Mouse (Mus musculus) adrenal gland, adult (tissue): ENCODE measurements around the gene Mypn.
A peak's percentile ranks its signal among the peaks of the same experiment; 100 is the strongest.

Experiments
- DNase-seq, 2 experiments: peaks; one replicate each; pipeline ENCODE4 v3.0.0; 2022 to 2023; ENCODE audit warnings: low spot score in 1 of 2; ENCODE audit not compliant: inconsistent age in 2 of 2

Gene Mypn

DNA sequence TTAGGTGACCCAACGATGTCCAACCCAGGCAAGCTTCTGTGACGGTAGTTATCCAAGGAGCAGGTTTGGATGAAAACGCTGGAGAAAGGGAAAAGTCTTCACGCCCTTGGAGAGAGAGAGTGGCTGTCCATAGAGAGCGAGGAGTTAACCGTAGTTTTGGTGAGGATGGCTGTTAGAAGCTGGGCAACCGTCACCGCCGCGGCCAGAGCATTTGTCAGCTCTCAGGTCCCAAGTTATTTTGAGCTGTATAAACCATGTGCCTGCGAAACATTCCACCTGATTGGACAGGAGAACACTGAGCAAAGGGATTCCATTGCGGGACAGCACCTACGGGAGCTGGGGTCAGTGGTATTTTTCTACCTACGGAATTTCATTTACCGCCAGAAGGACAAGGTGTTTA, at the start of gene Mypn:
Gene Mypn (minus strand): TSS at position 225 of the 400 bp plus-strand sequence.
- no peak for DNase-seq

DNA sequence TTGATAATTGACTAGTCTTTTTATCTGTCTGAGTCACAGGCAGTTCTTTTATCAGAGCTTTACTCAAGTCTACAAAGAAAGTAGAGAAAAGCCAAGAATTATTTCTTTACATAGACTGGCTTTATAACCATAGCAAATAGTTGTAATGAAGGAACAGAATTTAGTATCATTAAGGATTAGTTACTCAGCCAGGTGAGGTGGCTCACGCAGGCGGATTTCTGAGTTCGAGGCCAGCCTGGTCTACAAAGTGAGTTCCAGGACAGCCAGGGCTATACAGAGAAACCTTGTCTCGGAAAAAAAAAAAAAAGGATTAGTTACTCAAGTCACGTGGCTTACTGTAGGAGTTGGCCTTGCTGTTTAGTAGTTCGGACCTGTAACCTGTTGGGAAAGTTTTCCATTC, 44.7 kb upstream of the Mypn start:
- no peak for DNase-seq

DNA sequence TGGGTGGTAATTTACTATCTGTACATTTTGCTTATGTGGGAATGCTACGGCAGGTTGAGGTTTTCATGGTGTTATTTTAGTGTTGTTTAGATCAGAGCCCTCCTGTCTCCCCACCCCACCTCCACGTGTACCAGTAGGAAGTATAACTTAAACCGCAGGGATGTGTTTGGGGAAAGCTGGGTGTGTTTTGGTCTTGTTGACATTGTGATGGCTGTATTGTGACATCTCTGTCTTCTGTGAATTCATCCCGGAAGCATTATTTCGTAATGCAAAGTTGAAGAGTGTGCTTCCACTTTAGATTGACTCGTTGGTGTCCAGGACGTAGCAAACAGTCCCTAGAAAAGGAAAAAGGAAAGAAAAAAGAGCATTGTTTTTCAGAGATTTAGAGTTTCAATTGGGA, 43.7 kb upstream of the Mypn start:
- peak in 1 of 2 experiments; percentile 70 for DNase-seq

DNA sequence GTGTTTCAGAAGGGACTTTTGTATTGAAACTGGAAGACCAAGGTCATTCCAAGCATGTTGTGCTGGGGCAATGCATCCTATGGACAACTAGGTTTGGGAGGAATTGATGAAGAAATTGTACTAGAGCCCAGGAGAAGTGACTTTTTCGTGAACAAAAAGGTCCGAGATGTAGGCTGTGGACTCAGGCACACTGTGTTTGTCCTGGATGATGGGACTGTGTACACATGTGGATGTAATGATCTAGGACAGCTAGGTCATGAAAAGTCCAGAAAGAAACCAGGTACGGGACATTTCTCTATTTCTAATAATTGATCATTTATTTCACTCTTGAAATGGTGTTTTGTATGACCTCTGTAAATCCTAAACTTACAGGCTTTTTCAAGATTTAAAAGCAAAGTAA, 42.1 kb upstream of the Mypn start:
- peak in 1 of 2 experiments; percentile 60 for DNase-seq

DNA sequence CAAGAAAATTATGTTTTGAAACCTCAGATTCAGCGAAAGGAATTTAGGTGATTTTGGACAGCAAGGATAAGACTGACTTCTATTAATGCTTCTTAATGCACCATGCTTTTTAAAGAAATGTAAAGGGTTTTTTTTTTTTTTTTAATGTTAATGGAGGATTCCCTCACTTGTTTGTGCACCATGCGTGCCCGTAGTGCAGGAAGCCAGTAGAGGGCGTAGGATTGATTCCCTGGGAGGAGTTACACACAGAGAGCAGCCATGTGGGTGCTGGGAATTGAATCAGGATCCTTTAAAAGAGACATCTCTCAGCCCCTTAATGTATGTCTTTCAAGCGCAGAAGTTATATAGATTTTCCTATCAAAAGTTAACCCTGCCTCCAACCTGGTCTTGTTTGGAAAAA, 41.0 kb upstream of the Mypn start:
- DNase-seq: peak in 1 of 2 experiments; percentile 81

DNA sequence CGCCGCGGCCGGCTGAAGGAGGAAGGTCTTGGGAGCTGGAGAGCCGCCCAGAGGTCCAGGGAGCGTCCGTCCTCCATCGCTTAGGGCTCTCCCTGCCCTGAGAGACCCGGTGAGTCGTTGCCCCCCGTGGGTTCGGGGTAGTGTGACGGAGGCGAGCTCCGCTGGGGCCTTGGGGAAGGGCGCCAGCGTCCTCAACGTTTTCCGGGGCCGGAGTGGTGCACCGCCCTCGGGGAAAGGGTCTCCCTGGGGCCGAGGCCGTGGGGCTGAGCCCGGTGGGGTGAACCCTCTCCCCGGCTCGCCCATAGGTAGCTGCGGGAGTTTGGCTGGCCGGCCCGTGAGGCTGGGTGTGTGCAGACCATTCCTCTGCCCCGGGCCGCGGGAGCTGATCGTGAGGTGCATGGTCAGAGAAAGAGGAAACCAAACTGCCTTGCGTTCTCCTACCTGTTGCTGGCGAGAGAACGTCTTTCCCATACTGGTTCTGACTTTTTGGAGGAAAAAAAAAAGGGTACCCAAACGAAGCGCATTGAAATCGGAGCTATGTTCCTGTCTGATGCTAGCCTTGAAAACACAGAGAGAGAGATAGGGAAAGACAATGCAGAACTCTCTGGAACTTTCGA, 40.4 kb upstream of the Mypn start:
- no peak for DNase-seq

DNA sequence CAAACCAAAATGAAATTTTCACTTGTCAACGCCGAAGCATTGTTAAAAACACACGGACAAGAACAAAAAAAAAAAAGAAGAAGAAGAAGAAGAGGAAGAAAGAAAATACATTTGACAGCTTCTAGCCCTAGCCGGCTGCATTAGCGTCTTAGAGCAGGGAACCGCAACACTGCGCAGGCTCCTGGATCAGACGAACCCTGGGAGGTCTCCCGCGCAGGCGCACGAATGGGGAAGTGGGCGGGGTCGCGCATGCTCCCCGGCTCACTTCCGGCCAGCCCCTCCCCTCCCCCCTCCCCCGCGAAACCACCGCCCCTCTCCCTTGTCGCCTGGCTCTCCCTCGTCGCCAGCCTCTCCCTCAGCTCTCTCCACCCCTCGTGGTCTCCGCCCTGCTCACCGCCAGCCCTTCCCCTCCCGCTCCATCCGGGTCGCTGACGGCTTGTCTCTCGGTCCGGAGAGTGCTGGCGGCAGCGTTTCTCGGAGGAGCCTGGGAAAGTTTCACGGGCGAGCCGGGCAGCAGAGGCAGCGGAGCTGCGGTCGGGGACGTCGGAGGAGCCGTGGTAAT, 39.8 kb upstream of the Mypn start, which contains the start of gene Herc4:
Gene Herc4 (plus strand): TSS at position 318 of the 562 bp plus-strand sequence.
- peak; percentile 96 to 98 for DNase-seq

DNA sequence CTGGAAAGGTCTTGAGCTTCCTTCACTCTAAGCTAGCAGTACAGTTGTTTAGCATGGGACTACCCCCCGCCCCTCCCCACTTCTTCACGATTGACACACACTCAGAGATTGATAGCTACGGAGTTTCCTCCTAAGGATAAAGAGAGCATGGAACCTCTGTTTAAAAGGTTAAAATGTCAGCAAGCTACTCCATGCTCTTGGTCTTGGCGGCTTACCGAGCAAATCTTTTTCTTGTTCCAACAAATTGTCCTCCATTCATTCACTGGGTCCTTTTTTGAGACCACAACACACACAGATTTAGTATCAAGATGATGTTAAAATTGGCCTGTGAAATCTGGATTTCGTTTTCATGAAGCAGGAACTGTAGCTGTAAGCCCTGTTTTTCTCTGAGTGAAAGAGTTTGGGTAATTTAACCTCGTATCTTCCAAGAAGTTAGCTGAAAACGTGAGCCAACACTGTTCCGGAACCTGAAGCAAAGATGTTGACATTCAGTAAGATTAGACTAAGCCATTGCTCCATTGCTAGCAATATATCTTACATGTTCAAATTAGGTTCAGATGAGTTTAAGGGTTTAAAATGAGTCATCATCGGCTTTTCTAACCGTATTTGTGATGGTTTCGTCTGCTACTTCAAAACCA, 39.2 kb upstream of the Mypn start:
- peak in 1 of 2 experiments; percentile 73 for DNase-seq

- no peak for DNase-seq
Measured at GRCm38 (mm10) chr10:63240868-63241271, 37.1 kb upstream of the Mypn start.

GRCm38 (mm10) chr10:63239848-63240247, 36.1 kb upstream of the Mypn start:
- DNase-seq: no peak

DNA sequence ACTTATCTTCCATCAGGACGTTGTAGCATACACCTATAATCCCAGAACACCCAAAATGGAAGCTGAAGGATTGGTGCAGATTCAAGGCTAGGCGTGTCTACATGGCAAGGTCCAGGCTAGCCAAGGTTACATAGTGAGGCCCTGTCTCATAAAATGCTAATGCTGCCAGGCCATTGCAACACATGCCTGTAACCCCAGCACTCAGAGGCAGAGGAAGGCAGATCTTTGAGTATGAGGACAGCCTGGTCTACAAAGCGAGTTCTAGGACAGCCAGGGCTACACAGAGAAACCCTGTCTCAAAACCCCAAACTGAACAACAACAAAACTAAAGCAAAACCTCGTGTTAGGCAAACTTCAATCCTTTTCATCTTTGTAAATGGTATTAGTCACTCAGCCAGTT, 34.3 kb upstream of the Mypn start:
- peak; percentile 52 to 91 for DNase-seq

DNA sequence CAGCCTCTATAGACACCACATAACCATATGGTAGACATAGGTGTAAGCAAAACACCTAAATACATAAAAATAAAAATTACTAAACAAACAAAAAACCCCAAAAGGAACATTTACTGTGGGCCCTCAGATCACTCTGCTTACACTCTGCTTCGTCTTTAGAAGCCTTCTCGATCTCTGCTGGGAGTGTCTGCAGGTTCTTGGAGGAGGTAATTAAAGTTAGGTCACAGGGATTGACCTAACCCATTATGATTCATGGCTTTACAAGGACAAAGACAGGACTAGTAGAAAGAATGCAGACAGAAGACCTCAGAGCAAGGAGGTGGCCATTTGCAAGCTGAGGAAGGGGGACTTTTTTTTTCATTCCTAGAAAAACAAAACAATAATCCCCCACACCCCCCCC, 33.5 kb upstream of the Mypn start:
- peak in 1 of 2 experiments; percentile 70 for DNase-seq

DNA sequence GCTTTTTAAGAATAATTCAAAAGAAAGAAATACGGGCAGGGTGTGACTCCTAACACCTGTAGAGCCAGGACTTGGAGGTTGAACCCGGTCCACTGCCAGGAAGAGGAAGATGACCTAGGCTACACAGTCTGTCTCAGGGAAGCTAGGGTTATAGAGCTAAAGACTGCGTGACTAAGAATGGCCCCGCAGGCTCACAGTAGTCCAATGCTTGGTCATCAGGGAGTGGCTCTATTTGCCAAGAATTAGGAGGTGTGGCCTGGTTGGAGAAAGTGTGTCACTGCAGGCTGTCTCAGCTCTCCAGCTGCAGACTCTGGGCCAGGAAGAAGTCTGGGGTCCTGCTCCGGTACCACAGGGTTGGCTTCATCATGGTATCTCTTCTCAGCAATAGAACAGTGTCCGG, 32.9 kb upstream of the Mypn start:
- DNase-seq: peak in 1 of 2 experiments; percentile 67

- DNase-seq: peak in 1 of 2 experiments; percentile 11
Measured at GRCm38 (mm10) chr10:63235889-63236288, 32.1 kb upstream of the Mypn start.

GRCm38 (mm10) chr10:63234133-63234532, 30.4 kb upstream of the Mypn start:
- no peak for DNase-seq

DNA sequence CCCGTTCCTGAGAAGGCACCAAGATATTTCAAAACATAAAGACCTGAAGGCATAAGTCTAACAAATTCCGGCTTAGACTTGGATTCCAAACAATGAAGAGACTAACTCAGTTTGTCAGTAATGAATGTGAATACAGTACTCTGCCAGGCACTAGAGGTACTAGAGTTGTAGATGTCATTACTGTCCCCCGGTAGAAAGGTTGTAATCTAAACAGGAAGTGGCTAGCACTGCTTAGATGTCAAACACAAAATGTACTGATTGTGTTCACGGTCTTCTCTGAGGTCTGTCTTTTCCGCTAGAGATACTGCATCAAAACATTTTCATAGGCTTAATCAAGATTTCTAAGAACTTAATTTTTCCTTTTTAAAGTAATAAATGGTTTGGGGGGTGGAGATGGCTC, 27.9 kb upstream of the Mypn start:
- DNase-seq: no peak

DNA sequence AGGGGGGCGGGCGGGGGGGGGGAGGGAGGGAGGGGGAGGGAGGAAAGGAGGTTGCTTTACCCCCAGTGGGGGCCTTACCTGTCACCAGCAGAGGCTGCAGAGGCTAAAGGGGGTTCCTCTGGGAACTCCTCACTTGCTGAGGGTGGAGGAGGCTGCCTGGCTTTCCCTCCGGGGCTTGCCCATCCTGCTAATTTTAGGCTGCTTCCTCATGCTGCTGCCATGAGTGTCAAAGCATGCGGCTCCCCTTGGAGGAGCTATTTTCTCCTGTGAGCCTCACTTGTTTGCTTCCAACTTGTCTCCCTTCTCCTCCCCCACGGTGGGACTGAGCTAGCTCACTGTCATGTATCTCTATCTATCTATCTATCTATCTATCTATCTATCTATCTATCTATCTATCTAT, 27.1 kb upstream of the Mypn start:
- DNase-seq: no peak

- no peak for DNase-seq
Measured at GRCm38 (mm10) chr10:63230266-63230665, 26.5 kb upstream of the Mypn start.

GRCm38 (mm10) chr10:63224341-63224740, 20.6 kb upstream of the Mypn start:
- DNase-seq: peak; percentile 84 to 87

DNA sequence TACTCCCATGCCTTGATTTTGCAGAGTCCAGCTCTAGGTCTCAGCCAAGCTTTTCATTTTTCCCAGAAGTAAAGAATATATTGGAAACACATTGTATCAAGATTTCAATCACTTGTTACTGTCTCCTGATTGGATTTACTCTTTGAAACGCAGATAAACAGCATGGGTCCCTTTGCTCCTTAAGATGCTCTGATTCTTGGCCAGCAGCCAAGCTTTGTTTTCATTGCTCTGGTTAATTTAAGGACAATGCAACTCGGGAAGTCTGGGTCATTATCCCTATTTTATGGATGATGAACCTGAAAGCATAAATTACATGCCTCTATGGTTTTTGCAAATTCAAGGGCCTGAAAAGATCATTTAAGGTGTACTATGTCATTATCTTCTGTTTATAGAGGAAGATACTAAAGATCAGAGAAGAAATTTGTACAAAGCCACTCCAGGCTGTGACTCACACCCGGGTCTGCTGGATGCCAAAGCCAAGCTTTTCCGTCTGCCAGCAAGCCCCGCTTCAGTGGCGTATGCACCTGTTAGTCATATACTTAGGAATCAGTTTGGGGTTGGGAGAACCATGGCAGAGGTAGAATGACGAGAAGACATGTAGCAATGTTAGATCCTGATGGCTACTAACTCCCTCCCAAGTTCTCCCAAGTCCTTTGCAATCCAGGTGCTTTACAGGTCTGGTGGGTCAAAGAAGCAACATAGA, 17.5 kb upstream of the Mypn start:
- peak; percentile 73 to 76 for DNase-seq

GRCm38 (mm10) chr10:63208871-63209270, 5.1 kb upstream of the Mypn start:
- no peak for DNase-seq

DNA sequence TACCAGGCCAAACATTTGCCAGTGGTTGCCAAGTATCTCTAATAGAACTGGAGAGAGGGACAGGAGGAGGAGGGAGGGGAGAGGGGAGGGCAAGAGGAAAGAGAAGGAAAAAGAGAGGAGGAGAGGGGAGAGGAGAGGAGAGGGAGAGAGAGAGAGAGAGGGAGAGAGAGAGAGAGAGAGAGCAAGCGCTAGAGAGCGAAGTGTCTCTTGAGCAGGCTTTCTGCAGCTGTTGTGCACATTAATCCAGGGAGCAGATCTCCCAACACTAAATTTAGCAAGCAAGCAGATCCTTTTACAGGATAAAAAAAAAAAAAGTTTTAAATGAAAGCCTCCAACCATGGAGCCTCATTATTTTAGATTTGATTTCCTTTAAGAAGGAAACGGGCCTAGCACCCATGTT, 750 bp downstream of the Mypn start:
- DNase-seq: no peak
